Mouse (Mus musculus): Measurements from ENCODE around the gene Srsf3.

The Srsf3 gene

DNA sequence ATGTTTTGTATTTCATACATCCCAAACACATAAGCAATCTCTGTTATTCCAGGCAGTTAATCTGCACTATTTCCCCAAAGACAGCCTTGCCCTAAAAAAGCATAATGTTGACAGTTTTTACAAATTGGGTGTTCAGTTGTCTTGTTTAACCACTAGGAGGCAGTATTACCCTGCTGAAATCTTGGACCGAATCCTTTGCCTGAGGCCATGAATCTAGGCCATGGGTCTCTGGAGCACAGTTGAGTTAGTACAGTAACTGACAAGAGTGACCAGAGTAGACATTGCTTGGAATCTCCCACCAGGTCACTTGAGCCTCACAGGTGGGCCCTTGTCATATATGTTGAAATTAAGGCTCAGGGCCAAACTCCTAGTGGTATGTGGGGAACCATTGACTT is 12.5 kb downstream of the Srsf3 start:
- DNase-seq (ENCODE audit: low read depth, low spot score) = no peak

DNA sequence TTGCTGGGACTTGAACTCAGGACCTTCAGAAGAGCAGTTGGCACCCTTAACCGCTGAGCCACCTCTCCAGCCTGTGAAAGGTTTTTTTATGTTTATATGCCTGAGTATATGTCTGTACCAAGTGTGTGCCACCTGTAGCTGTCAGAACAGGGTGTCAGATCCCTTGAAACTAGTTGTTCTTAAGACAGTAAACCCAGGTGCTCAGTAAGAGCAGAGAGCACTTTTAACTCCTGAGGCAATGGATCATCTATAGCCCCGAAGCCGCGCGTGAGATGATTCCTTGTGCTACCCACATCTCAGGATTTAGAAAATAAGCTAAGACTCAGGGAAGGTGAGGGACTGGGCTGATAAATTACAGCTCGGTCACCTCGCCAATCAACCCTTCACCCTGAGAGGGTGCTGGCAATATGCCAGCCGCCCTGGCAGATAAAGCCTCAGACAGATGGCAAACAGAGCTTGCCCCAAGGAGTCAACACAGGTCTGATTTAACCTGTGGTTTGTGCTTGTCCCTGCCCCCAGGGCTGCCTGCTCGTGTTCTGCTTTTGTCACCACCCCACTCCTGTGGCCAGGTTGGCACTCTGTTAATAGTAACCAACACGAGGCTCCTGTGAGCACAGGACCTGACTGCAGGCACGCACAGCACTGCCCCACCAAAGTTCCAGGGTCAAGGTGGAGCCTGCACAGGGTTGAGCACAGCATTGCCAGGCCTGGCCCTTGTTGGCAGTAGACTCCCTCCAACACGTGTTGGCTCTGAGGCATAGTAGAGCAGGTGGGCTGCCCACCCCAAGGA is 13.5 kb downstream of the Srsf3 start:
- no peak for DNase-seq (ENCODE audit: low read depth, low spot score)

DNA sequence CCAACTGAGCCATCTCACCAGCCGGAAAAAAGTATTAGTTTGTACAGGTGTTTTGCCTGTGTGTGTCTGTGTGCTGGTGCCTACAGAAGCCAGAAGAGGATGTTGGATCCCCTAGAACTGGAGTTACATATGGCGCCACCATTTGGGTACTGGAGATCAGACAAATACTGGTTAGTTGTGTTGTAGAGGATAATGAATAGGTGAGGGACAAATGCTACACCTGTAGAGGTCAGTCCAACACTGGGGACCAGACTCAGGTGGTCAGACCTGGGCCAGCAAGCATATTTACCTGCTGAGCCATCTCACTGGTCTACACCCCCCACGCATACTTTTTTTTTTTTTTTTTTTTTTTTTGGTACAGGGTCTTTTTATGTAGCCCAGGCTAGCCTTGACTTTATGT is 14.4 kb downstream of the Srsf3 start:
- no peak for DNase-seq (ENCODE audit: low read depth, low spot score)

DNA sequence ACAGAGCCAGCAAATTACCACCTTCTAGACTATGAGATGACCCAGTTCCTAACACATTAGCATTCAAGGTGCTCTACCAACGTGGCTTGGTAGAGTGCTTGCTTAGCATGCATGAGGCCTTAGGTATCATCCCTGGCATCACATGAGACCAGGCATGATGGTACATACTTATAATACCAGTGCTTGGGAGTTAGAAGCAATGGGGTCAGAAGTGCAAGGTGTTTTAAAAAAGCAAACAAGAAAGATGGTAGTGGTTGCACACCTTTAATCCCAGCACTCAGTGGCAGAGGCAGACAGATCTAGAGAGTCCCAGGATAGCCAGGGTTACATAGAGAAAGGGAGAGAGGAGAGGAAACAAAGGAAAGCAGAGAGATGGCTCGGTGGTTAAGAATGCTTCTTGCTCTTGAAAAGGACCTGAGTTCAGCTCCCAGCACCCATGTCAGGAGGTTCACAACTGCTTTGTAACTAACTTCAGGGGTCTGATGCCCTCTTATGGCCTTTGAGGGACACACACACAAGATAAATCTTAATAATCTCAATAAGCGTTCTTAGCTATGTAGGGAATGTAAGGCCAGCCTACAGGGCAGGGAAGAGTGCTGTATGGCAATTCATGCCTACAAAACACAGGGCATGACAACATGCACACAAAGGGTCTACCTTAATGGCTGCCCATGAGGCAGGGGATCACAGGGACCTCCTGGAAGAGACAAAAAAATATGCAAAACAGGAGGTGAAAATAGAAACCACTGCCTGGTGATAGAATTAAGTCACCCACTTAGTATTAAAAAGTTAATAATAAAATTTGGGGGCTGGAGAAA is 15.5 kb downstream of the Srsf3 start:
- no peak for DNase-seq (ENCODE audit: low read depth, low spot score)

DNA sequence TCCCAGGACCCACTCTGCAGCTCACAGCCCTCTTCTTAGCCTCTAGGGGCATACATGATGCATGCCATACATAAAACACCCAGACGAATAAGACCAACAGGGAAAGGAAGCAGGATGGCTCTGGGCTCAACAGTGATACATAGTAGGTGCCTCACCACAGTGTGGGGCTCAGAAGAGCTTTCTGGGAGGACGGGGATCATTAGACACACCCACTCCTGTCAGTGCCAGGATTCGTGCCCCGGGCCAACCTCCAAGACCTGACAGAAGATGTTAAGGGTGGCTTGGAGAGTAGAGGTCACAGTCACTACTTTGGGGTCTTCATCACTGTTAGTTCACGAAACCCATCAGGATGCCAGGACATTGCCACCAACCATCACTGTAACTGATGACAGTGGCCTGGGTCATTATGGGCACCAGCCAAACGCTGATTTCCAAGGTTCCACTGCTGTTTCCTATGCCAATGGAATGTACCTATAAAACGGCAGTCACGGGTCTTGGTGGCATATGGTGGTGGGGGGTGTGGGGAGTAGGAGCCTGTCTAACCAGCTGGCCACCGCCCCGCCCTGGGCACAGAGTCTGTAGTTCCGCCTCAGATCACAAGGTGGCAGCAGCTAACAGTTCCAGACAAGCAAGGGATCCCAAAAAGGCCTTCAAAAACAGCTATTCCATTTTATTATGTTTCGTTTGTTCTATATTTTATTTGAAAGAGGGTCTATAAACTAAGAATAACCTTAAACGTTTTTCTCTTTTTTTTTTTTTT is 16.5 kb downstream of the Srsf3 start:
- DNase-seq (ENCODE audit: low read depth, low spot score) = peak; percentile 64

DNA sequence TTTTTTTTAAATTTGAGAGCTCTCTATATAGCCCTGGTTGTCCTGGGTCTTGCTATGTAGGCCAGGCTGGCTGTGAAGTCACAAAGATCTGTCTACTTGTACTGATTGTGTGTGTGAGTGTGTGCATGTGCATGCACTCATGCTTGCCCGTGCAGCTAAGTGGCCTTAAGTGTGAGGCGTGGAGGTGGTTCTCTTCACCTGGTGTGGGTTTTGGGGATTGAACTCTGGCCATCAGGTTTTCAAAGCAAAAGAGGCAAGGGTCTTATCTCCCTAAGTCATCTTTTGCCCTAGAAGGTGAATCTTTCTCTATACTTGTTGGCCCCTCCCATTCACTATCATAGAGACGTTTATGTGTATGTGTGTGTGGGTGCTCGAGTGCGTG is 17.1 kb downstream of the Srsf3 start:
- no peak for DNase-seq (ENCODE audit: low read depth, low spot score)

DNA sequence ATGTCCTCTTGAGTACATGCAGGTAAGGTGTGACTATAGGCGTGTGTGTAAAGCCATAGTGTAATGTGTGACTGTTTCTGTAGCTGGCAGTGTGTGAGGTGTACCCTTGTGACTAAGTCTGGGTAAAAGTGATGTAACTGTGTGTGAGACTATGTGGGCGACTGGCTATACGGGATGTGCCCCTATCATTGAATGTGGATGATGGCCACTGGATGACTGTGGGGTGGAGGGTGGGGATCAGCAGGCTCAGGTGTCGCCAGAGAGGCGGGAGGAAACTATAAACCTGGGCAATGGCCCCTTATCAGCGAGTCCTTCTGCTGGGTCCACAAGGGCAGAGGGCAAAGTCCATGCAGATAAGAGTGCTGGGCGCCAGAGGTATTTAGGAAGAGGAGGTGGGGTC is 17.5 kb downstream of the Srsf3 start:
- no peak for DNase-seq (ENCODE audit: low read depth, low spot score)

DNA sequence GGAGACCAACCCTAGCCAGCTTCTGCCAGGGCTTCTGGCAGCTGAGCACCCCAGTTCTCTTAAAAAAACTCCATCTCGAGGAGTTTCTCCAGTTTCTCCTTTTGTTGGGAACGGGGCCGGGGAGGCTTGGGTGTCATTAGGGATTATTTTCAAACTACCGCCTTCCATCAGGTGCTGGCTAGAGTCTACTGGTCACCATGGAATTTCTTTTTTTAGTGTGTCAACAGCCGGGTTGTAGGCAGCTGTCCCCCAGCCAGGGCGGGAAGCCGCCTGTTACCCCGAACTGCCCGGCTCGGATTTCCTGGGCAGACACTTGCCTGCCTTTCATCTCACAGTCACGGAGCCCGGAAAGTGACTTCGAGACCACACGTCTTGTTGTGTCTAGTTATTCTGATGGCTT is 18.4 kb downstream of the Srsf3 start:
- no peak for DNase-seq (ENCODE audit: low read depth, low spot score)

DNA sequence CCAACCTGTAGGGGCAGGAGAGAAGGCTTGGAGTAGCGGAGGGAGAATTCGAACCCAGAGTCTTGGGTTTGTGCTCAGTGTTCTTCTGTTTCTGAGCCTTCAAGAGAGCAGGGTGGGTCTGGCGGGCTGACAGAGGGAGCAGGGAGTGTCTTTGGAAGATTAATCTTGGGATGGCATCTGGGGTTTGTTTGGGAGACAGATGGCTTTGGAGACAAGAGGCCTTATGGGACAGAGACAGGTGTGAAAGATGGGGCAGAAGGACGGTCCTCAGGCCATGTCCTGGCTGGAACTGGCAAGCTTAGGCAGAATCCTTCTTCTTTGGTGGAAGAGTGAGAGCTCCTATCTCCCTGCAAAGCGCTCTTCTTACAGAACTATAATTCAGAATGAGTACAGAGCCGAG is 20.6 kb downstream of the Srsf3 start:
- DNase-seq (ENCODE audit: low read depth, low spot score) = no peak

DNA sequence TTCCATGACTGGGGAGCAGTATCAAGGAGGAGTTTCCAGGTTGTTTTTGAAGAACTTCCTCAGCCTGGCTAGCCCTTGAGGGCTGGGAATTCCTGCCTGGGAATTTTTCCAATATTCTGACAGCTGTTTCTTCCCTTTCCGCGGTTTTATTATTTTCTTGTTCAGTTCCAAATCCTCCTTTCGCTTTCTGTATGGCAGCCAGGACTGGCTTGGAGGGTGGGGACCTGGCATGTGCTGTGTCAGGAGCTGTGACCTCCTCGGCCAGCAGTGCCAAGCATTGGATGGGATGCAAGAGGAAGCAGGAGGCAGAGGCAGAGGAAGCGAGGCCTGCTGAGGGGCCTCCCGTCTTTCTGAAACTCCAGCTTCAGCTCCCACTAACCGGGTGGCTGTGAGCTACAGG is 21.4 kb downstream of the Srsf3 start:
- DNase-seq (ENCODE audit: low read depth, low spot score) = no peak

DNA sequence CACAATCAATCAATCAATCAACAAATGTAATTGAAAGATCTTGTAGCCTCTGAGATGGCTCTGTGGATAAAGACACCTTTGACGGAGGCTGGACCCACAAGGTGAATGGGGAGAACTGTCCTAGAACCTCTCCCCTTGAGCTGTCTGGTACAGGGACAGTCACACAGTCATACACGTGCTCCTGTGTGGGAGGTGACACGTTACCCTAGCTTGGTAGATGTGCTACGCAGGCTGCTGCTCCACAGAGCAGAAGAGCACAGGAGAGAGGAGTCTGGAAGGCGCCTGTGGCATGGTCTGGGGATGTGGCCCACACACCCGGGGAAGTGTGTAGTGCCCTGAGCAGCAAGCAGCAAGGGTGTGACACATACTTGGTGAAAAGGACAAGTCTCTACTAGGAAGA is 22.0 kb downstream of the Srsf3 start:
- DNase-seq (ENCODE audit: low read depth, low spot score) = no peak

DNA sequence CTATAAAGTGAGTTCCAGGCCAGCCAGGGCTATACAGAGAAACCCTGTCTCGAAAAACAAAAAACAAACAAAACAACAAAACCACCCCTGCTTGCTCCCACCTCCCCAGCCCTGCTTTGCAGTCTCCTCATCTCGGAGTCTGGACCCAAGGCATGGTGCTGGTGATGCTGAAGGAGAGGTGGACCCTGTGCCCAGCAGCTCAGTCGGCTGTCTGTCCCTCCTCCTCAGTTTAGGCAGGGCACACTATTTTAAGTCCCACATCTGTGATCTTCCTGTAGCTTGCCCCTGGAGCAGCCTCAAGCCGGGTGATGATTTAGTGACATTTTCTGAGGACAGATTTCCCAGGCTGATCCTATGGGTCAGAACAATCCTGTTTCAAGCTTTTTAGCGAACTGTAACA is 23.2 kb downstream of the Srsf3 start:
- DNase-seq (ENCODE audit: low read depth, low spot score) = no peak

DNA sequence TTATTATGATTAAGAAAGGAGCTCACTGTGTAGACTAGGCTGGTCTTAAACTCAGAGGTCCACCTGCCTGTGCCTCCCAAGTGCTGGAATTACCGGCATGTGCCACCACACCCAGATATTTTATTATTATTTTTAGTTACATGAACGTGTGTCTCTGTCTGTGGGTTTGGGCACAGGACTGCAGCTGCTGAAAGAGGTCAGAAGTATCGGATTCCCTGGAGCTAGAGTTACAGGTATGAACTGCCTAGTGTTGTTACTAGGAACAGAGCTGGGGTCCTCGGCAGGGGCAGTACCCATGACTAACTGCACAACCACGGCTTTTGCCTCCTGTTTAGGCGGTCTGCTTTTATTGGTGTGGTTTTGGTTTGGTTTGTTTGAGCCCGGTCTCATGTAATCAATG is 23.8 kb downstream of the Srsf3 start:
- DNase-seq (ENCODE audit: low read depth, low spot score) = no peak

DNA sequence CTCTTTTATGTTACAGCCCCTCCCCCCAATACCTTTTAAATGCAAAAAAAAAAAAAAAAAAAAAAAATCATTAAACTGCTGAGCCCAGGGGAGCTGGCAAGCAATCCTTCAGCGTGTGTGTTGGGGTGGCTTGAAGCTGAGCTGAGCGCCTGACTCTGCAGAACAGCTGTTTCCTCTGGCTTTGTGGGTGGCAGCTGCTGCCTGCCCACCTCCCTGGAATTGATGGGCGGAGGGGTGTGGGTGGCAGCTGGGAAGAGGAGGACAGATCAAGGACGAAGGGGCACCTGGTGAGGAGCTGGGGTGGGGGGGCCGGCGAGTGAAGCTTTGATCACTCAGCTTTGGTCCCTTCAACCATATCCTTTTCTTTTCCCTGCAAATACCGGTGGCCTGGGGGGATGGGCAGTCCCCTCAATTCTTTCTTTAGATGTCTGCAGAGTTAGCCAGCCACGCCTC is 24.3 kb downstream of the Srsf3 start:
- DNase-seq (ENCODE audit: low read depth, low spot score) = no peak

DNA sequence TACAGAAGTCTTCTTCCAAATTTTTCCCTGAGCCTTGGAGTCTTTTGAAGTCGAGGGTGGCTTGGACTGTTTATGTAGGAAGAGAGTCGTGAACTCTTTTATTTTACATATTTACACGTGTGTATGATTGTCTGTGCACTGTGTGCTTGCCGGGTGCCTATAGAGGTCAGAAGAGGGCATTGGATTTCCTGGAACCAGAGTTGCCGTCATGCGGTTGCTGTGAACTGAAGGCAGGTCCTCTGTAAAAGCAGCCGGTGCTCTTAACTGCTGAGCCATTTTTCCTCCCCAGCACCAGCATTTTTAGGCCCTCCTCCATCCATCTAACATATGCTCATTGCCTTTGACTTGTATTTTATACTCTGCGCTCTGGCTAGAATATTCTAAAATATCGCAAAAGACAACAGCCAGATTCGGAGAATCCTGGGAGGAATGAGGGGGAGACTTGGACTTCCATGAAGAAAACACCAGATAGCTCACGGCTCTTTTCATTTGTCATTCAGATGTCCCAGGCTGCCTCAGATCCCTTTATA is 25.0 kb downstream of the Srsf3 start:
- no peak for DNase-seq (ENCODE audit: low read depth, low spot score)

DNA sequence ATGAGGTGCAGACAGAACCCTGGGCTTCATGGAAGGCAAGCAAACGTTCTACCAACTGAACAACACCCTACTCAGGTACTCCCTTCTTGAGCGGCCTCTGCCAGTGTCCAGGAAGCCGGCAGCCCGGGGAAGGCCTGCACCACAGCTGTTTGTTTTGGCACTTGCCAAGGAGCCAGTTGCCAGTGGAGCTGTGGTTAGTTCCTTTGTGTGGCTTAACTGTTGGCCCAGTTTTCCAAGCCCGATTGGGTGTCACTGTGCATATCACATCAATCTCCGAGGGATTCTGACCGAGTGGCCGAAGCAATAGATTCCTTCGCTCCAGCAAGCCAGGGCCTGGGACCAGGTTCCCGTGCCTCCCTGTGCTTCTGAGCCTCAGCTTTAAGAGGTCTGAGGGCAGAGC is 25.5 kb downstream of the Srsf3 start:
- no peak for DNase-seq (ENCODE audit: low read depth, low spot score)

DNA sequence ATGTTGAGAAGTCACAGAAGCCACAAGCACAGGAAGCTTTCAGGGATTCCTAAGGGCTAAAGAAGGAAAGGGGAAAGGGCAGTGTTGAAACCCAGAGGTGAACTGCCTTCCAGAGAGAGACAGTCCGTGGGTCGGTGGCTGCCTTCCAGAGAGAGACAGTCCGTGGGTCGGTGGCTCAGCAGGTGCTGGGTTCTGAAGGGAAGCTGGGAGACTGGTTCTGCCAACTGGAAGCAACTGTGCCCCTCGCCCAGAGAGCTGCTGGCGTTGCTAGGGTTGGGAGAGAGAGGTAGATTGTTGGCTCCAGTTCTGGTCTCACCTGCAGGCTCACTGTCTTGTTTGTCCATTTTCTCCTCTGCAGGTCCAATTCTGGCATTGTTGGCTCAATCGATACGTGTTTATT is 26.1 kb downstream of the Srsf3 start:
- DNase-seq (ENCODE audit: low read depth, low spot score) = no peak

DNA sequence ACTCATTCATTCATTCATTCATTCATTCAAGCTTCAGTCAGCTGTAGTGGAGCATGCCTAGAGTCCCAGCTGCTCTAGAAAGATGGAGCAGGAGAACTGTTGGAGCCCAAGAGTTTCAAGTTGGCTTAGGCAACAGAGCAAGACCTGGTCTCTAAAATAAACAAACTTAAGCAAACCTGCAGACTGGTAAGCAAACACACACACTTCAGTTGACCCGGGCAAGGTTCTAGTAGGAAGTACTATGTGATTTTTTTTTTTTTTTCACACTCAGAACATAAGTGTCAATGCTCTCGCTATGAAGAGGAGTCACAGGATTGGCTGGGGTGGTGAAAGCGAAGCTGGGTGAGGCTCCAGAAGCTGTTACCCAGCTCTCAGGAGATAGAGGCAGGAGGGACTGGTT is 27.2 kb downstream of the Srsf3 start:
- no peak for DNase-seq (ENCODE audit: low read depth, low spot score)

DNA sequence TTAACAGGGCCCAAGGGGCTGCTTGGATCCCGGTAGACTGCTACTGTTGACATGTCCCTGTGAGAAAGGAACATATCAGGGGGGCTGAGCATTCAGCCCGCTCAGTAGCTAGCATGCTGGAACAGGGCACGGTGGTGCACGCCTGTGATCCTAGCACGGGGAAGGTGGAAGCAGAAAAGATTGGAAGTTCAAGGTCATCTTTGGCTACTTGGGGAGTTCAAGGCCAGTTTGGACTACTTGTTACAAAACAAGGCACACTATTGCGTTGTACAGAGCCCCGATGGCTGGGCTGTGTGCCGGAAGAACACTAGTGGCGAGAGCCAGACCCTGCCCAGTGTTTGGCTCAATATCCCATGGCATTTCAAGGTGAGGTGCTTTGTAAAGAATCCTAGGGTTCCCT is 28.5 kb downstream of the Srsf3 start:
- no peak for DNase-seq (ENCODE audit: low read depth, low spot score)

DNA sequence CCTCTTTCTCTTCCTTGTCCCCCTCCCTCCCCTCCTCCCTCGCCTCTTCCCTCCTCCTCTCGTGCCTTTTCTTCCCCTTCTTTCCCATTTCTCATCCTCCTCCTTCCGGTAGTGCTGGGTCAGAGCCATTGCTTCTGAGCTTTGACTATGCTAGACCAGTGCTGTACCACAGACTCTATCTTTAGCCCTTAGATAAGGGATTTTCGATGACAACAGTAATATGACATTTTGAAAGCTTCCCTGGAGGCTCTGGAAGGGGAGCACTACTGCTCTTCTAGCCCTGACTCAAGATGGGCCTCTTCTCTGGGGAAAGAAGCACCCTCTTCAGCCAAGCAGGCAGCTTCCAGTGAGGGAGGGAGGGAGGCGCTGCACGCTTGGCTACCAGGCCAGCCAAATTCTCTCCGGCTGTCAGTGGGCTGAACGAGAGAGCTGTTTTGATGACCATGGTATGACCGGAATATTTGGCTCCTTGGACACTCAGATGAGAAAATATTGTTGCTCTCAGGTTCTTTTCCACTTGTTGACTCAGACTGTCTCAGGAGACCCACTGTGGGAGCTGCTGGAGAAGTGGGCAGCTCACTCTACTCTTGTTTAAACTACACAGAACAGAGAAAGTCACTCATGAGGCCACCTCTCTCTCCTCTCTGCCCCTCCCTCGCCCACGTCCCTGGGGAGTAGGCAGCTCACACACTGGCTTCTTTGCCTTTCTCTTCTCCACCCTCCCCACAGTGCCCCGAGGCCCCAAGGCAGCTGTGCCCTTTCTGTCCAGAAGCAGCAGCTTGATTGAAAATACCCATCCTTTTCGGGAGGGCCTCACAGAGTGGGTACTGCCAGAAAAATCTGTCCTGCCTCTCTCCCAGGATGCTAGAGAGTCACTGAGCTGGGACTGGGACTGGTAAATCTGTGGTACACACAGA is 29.9 kb downstream of the Srsf3 start:
- DNase-seq (ENCODE audit: low read depth, low spot score) = no peak
